Mouse (Mus musculus) v-Abl transformed pro-B cells (cell line): ENCODE data around the gene Scnm1.

Source experiments
- in situ Hi-C, 2 experiments: fragments of 400-800 bp; cut with MboI; formaldehyde crosslinking; loops; one replicate each; pipeline ENCODE4 v1.15.1; 2025; ENCODE audit not compliant: unreplicated experiment in 2 of 2

Scnm1 gene

DNA sequence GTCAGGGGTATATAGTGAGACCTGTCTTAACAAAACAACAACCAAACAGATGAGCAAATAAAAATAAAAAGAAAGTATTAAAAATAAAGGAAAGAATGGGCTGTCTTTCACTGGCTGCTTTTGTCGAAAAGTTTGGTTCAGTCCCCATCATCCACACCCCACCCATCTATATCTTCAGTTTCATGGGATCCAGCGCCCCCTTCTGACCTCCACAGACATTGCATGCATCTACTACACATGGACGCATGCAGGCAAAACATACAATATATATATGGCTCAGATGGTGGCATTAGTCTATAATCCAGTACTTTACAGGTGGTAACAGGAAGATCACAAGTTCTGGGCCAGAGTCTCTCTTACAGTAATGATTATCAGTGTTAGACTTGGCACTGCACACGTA is 20.1 kb upstream of the Scnm1 start:
- in situ Hi-C loops = loop anchor here in 1 of 2 experiments (10.0 kb wide), 1 partner anchor 99 kb away; no protein-coding TSS in a partner anchor

DNA sequence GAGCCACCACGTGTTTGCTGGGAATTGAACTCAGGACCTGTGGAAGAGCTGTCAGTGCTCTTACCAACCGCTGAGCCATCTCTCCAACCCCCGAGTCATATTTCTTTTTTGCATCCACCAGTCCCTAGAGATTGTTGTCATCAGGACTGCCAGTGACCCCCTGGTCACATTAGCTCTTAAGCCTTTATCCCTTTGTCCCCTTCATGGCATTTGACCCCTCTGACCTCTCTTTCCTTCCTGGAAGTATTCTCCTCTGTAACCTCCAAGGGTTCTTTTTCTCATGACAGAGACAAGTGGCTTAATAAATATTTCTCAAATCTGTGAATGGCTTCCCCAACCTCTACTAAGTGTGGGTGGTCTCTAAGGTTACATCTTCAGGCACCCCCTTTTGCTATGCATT is 14.1 kb upstream of the Scnm1 start:
- in situ Hi-C loops = loop anchor here in 1 of 2 experiments (5.0 to 25.0 kb wide), 2 partner anchors 91 to 114 kb away; partner anchors contain the start of gene Bnipl

DNA sequence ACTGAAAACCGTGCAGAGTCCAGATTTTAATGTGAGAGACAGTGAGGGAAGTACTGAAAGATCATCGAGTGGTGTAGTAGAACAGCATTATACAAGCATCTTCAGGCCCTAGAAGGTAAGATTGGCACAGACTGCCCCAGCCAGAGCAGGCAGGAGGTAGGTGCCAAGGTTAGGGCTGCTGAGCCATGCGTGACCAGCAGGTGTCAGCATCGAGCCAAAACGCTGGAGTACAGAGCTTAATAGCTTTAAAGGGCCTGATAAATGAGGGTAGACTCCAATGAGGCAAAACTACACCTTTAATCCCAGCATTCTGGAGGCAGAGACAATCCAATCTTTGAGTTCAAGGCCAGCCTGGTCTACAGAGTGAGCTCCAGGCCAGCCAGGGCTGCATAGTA is 8.8 kb upstream of the Scnm1 start:
- in situ Hi-C loops = loop anchor here (5.0 to 25.0 kb wide), 3 partner anchors 75 to 120 kb away; partner anchors contain the start of genes Bnipl (in 1 of the 2) and Gabpb2 (in 1 of the 2)

DNA sequence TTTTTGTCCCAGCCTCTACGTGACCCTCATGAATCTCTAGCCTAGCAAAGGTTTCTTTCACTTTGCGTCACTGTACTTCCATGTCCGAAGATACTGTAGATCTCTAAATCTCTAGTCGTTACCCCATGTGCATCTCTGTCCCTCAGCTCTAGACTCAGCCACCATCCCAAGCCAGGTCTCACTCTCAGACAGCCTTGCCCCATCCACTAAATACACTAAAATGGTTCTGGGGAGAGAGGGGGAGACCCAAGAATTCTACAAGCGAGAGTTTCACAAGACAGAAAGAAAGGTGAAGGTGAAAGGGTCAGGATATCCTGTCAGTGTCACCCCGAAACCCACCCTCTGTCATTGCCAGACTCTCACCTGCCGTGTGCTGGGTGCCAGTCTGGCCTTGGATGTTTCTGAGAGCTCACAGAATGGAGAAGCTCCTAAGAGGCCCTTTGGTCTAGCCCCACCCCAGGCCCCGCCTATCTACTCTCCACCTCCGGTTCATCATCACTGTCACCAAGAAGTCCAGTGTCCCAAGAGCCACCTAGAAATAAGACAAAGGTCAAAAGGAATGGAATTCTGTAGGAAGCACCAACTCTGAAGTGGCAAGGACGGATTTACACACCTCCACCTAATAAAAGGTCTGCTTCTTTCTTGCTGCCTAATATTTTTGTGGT is 8.3 kb upstream of the Scnm1 start, which contains the start of gene Tnfaip8l2:
Tnfaip8l2 (minus strand) TSS at position 409 of the 665 bp plus-strand sequence.
- in situ Hi-C loops = loop anchor here (5.0 to 25.0 kb wide), 3 partner anchors 75 to 120 kb away; partner anchors contain the start of genes Bnipl (in 1 of the 2) and Gabpb2 (in 1 of the 2)

DNA sequence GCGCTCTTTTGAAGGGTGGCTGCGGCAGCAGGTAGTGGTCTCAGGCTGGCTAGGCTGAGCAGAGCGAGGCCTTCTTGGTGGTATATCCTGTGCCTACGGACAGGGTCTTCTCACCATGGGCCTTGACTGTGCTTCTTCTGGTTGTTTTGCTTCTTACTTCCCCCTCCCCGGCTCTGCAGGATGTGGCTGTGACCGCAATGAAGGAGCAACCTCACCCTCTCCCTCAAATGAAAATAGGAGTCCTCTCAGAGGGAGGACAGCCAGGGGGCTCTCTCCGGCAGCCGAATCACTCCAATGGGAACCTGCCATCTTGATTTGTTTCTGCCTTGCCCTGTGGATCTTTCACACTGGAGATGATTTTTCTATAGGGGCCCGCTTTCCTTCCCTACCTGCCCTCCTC is 7.7 kb upstream of the Scnm1 start:
- in situ Hi-C loops = loop anchor here (5.0 to 25.0 kb wide), 3 partner anchors 76 to 121 kb away; partner anchors contain the start of genes Bnipl (in 1 of the 2) and Gabpb2 (in 1 of the 2)

DNA sequence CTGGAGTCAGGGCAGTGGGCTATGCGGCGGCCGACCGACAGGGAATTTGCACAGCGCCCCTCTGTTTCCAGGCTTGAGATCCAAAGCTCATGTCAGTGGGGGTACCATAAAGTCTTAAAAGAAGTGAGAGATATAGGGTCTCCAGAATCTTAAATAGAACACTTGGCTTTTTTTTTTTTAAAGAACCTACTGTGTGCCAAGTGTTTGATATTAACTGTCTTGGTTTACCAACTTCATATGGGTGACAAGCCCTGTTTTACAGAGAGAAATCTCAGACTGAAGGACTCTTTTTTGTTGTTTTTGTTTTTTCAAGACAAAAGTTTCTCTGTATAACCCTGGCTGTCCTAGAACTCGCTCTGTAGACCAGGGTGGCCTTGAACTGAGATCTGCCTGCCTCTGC is 7.0 kb upstream of the Scnm1 start:
- in situ Hi-C loops = loop anchor here (5.0 to 25.0 kb wide), 3 partner anchors 77 to 122 kb away; partner anchors contain the start of genes Bnipl (in 1 of the 2) and Gabpb2 (in 1 of the 2)

DNA sequence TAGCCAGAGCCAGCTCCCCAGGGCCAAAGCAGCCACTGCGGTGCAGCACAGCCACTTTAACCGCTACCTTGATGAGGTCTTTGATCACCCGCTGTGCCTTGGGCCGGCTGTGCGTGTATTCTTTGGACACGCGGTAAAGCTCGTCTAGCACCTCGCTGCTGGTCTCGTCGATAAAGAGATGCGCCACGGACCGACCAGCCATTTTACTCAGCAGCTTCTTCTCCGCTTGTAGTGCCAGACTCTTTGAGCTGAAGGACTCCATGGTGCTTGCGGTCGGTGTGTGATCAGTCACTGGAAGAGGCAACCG is 6.4 kb upstream of the Scnm1 start:
- in situ Hi-C loops = loop anchor here (5.0 to 25.0 kb wide), 3 partner anchors 77 to 122 kb away; partner anchors contain the start of genes Bnipl (in 1 of the 2) and Gabpb2 (in 1 of the 2)

DNA sequence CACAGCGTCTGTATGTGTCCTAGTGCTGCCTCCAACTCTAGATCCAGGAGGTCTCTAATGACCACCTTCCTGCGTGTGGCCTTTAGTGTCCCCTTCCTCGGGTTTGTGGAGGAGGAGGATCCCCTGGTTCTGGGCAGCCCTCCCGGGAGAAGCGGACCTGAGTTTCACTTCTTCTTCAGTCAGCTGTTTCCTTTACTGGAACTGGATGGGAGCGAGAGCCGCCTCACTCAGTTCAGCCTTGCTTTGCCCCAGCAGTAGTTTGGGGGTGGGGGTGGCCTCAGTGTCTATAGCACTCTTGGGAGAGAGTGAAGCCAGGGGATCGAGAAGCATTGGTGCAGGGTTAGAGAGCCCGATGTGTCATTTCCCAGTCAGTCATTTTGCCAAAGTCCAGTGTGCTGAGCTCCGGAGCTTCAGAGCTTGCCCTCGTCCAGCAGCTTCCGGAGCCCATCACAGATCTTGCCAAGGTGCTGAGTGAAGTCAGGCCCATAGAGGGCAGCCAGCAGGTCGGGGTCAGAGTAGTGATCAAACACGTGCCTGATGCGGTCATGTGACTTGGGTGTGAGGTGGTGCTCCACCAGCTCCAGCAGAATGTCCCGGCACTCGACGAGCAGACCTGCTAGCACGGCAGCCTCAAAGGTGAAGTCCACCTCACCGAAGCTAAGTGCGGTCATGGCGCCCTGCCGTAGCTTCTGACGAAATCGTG is 5.9 kb upstream of the Scnm1 start:
- in situ Hi-C loops = loop anchor here (5.0 to 25.0 kb wide), 3 partner anchors 78 to 123 kb away; partner anchors contain the start of genes Bnipl (in 1 of the 2) and Gabpb2 (in 1 of the 2)

DNA sequence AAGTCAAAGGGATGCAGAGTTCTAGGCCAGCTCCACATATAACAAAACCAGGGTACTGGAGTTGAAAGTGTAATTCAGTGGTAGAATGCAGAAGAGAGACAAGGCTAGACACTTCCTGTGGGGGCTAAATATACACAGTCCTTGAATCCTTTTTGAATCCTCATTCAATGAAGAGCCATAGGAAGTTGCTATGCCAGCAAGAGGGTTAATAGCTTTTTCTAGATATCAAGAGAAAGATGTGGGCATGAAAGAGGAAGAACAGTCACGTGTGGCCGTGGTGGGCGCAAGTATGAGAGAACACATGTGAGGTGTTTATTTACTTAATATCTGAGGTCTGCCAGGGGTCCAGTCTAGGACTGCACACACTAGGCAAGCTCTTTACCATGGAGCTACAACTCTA is 2.5 kb upstream of the Scnm1 start:
- in situ Hi-C loops = loop anchor here in 1 of 2 experiments (25.0 kb wide), 1 partner anchor 126 kb away; the partner anchor contains the start of gene Bnipl

DNA sequence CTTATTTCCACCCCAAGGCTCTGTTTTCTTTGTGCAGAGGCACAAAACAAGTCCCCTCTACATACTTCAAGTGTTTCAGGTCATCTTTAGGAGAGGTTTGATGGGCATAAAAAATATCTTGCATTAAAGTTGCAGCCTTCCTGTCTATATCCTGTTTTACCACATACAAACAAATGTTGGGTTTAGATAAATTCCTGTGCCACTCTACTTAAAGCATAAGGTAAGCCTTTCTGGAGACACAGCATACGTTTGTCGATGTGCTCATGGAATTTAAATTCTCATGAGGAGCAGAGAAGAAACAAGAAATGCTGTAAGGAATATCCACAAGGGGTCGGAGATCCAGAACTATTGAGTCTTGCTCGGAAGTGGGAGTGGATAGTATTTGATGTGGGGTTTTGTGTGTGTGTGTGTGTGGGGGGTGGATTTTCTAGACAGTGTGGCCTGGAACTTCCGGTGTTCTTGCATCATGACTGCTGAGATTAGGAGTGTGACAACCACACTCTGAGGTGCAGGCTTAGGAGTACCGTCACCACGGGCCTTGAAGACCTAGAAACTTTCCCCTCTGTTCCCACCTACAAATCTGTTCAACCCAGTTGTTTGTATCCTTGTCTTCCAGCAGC is 1.7 kb upstream of the Scnm1 start:
- in situ Hi-C loops = loop anchor here in 1 of 2 experiments (25.0 kb wide), 1 partner anchor 127 kb away; the partner anchor contains the start of gene Bnipl

DNA sequence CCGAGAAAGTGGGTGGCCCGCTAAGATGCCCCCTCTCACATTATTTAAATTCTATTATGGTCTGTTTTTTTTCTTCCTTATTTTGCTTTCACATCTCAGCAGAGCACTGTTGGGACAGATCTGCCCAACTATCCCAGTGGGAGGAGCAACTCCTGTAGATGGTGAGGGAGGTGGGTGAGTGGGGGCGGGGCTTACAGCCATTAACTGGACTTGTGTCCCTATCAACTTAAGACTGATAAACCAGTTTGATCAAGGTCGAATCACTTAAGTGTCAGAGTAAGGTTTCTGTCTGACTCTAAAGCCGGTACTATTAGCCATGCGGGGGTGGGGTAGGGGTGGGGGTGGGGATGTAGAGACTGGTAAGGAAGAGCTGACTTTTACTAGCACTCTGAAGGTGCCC is 1.2 kb upstream of the Scnm1 start:
- in situ Hi-C loops = loop anchor here in 1 of 2 experiments (25.0 kb wide), 1 partner anchor 127 kb away; the partner anchor contains the start of gene Bnipl

DNA sequence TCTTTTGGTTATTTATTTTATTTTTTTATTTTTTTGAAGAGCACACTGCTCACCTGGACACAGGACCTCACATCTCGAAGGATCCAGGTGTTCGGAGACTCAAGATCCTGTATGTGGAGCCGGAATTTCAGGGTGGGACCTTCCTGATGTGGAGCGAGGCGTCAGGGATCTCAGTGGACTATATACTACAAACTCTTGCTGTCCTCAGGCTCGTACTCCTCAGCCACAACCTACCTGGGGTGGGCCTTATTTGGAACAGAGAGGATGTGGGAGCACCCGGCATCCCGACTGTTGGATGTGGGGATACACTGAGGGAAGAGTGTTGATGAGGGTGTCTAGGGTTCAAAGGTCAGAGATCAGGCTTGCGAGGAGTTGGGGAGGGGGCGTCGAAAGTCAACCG is 322 bp upstream of the Scnm1 start:
- in situ Hi-C loops = loop anchor here in 1 of 2 experiments (25.0 kb wide), 1 partner anchor 128 kb away; the partner anchor contains the start of gene Bnipl

DNA sequence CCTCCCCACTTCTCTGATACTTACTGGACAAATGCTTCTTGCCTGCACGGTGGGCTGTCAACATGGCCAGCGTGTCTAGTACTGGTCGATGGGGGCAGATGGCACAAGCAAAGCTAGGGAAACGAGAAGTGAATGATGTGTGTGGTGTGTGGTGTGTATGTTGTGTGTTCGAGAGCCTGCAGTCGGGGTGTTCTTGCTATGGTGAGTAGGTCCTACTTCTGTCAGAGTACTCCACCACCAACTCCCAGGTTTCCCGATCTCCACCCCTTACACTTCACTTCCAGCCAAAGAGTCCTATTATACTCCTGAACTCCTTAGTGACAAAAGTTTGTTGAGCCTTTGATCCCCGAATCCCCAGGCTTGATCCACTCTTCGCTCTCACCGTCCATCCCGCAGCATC is 635 bp downstream of the Scnm1 start:
- in situ Hi-C loops = loop anchor here in 1 of 2 experiments (25.0 kb wide), 1 partner anchor 129 kb away; the partner anchor contains the start of gene Bnipl

DNA sequence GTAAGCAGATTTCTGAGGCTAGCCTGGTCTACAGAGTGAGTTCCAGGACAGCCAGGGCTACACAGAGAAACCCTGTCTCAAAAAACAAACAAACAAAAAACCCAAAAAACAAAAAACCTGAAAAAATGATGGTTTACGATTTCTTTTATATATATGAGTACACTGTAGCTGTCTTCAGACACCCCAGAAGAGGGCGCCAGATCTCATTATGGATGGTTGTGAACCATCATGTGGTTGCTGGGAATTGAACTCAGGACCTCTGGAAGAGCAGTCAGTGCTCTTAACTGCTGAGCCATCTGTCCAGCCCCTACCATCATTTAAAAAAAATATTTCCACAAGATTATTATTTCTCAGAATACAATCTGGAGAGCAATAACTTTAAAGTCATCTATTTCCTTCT is 1.4 kb downstream of the Scnm1 start:
- in situ Hi-C loops = loop anchor here in 1 of 2 experiments (25.0 kb wide), 1 partner anchor 130 kb away; the partner anchor contains the start of gene Bnipl

DNA sequence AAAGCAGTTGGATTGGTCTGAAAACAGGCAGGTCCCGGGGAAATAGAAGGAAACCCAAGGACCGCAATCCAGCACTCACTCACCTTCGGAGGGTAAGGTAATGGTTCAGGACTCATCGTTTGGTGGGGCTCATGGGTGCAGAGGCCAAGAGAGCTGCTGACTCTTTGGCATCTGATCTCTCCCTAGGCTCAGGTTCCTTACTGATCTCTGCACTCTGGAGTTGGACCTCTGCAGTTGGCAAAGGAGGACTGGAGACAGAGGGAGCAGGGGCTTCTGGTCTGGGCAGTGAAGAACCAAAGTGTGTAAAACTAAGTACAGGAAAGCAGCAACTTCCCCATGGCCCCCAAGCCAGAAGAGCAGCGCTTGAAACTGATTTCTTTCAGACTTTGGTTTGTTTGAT is 3.7 kb downstream of the Scnm1 start:
- in situ Hi-C loops = loop anchor here in 1 of 2 experiments (25.0 kb wide), 1 partner anchor 132 kb away; the partner anchor contains the start of gene Bnipl

DNA sequence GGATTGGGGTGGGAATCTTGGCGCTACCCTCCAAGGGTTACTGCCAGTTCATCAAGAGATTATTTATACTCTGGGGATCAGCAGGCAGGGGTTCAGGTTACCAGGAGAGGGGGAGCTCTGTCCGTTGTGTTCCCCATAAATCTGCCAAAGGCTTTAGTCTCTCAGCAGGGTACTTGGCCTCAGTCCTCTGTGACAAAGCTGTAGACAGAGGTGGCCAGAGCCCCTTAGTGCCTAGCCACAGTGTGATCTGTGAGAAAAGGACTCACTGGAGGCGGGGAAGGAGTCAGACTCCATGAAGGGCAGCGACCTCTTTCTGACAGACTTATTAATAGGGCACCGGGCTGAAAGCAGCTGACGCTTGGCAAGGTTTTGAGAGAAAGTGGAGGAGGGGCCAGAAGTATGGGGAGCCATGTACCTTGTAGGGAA is 4.6 kb downstream of the Scnm1 start:
- in situ Hi-C loops = loop anchor here in 1 of 2 experiments (25.0 kb wide), 1 partner anchor 133 kb away; the partner anchor contains the start of gene Bnipl

DNA sequence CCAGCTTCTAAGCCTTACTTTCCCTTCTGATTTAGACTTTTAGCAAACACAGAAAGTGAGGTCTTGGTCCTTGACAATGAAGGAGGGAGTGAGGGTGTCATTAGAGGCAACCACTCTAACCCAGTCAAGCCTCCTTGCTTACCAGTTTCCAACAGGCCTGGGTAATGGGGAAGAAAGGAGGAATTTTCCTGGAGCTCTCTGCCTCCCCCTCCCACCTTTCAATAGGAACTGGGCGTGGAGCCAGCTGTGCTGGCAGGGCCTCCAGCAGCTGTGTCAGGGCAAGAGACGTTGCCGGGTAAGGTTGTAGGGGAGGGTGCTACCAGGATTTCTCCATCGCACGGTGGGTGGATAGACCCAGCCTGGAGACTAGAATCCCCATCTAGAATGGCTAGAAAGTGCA is 8.8 kb downstream of the Scnm1 start:
- in situ Hi-C loops = loop anchor here in 1 of 2 experiments (25.0 kb wide), 1 partner anchor 137 kb away; the partner anchor contains the start of gene Bnipl

DNA sequence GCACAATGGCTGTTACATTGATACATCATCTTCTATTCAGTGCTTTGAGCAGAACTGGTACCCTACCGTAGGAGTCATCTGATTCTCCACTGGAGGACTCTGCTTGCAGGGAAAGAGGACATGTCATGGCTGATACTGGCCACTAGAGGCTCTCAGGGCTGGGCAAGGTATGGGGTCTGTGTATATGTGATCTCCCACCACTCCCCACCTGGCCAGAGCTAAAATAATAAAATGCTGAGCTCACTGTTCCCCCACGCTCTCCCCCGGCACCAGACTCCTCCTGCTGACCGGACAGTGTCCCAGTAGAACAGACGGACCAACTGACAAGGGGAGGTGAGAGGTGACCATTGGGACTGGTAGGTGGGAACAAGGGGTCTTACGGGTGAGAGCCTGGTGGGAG is 9.6 kb downstream of the Scnm1 start, which contains the start of gene Tmod4:
Tmod4 (plus strand) TSS at position 231 of the 400 bp plus-strand sequence.
- in situ Hi-C loops = no loop called here

DNA sequence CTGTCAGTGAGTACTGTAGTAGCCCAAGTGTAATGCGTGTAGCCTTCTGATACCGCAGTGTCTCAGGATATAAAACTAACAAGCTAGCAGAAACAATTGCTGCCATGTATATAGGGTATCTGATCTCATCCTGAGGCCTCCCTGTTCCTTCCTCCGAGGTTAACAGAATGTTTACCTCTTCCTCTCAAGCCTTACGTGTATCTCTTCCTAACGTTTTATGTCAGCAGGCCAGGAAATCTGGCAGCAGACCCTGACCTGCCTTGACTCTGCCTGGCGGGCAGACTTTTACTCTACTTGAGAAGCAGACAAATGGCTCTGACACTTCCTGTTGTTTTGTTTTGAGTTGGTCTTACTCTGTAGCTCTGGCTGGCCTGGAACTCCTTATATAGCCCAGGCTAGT is 12.2 kb downstream of the Scnm1 start:
- in situ Hi-C loops = no loop called here

DNA sequence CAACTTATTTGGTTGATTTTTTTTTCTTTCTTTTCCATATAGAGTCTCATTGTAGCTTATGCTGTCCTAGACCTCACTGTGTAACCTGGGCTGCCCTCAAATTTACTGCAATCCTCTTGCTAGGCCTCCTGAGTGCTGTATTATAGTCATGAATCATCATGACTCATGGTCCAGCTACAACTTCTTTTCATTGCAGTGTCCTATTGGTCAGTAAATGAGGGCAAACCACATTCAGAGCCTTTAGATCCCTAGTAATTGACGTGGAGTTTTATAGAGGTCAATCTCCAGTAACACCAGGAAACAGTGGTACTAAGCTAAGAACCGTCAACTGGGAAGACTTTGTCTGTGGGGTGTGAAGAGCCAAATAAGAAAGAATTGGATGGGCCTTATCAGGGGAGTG is 16.1 kb downstream of the Scnm1 start:
- in situ Hi-C loops = no loop called here
